Mouse (Mus musculus) left cerebral cortex, adult 18-20 months (tissue): ENCODE data around the gene Slc25a13. TPM values are rescaled to one million over a fixed set of nuclear protein-coding genes. Genes with fewer than 3 reads are reported as not detected.
A peak's percentile ranks its signal among the peaks of the same experiment; 100 is the strongest.

Experiments used
- DNase-seq, 2 experiments: peaks; one replicate each; pipeline ENCODE4 v3.0.0; 2021 to 2022; ENCODE audit warnings: low spot score in 2 of 2, mixed read lengths in 1 of 2
- total RNA-seq, 2 experiments: library from RNA; stranded (reverse); gene quantifications; 2 replicates each; pipeline ENCODE4 v1.2.3; 2021

The Slc25a13 gene
- total RNA-seq, 2 experiments from 2014 or later = 2.2 to 2.9 TPM

DNA sequence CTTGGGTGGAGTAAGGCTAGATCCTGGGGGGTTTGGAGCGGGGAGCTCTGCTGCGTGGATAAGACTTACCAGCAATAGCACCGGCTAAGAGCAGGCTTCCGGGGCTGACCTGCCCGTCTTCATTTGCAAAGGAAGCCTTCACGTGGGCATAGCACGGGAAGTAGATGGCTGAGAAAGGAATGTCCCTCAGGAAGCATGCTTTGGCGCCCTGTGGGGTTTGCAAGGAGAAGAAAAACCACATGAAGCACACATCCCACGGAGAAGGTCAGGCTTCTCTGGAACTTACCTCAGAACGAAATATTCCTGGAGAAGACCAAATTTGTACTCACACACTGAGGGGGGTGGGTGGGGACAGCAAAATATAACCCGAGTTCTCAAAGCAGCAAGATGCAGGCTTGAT, 164.3 kb downstream of the Slc25a13 start:
- DNase-seq = no peak

DNA sequence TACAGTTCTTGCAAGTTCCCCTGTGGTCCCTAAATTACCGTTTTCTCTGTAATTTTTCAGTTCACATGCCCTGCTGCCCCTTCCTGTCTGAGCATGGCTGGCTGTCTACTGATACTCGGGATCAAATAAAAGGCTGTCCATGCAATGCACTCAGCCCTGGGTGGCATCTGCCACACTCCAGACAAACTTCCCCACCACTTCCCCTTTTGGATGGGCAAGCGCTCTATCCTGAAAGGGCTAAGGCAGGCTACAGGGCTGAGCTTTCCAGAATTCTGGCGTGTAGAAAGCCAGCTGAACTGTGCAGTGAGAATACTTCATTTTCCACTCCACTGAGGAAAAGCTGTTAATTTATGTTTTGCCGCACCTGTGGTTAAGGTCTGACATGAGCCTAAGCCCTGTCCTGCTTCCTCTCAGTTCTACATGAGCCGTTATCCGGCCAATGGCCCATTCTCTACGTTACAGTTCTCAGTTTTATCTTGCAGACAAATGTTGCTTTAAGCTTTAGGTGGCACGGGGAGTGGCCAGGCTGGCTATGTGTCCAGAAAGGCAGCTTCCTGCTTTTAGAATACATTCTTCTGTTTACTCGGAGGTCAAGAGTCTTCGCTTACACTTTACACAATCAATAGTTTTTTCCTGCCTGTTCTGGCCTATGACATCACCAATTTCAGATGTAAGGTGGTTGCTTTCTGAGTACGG, 170.1 kb downstream of the Slc25a13 start:
- no peak for DNase-seq

DNA sequence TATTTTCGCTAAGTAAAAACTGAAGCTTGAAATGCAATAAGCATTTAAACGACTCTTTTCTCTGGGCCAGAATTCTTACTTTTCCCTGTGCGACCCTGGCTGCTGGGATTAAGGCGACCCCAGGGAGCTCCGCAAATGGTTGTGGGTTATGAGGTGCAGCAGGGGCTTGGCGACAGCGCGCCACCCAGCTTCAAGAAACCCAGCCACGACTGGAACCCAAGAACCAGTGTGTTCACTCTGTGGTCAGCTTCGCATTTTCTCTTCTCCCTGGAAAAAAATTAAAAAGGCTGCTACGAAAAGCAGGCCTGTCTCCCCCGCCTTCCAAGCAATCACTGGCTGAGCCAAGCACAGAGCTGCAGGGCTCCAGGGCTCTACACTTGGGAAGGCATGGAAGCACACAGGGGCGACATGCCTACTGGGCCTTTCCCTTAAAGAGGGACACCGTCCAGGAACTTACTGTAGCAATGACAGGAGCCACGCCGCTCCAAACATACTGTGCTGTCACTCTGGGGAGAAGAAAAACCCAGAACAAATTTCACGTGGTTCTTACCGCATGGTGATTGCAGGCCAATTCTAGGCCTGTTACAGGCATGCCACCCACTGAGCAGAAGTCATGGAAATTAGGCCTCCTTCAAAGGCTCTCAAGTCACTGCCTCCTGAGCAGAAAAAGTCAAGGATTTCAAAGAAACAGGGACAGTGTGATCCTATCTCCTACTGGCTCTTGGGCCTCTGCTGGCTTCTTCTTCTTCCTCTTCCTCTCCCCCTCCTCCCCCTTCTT, 178.0 kb downstream of the Slc25a13 start:
- no peak for DNase-seq

DNA sequence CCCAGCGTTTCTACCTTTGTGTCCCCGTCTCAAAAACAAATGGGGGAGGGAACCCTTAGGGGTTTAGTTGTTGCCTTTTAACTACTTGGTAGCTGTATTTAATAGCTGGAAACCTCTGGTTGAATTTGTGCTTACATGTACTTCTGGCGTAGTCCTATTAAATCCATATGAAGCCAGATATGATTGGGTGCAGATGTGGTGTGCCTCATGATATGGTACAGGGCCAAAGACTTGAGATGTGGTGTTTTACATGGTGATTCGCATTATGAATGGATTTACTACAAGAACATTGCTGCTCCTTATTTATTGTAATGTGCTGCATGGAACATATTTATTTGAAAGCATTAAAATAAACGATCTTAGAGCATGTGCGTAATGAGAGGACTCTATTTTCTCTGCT, 189.3 kb downstream of the Slc25a13 start:
- no peak for DNase-seq

DNA sequence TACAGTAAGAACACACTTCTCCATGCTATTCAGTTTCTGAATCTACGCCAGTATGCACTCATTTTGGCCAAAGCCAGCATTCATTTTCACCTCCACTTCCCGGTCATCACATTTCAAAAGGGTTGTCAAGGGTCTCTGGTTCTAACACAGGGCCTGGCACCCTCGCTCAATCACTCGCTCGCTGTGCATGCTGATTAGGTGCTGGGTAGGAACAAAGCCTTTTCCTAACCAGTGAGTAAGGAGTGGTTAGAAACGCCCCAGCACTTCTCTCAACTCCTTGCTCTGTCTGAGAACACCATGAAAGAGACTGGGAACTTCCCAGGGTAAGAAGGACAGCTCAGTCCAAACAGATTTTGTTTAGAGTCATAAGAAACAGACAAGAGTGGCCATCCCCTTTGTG, 193.0 kb downstream of the Slc25a13 start:
- no peak for DNase-seq

DNA sequence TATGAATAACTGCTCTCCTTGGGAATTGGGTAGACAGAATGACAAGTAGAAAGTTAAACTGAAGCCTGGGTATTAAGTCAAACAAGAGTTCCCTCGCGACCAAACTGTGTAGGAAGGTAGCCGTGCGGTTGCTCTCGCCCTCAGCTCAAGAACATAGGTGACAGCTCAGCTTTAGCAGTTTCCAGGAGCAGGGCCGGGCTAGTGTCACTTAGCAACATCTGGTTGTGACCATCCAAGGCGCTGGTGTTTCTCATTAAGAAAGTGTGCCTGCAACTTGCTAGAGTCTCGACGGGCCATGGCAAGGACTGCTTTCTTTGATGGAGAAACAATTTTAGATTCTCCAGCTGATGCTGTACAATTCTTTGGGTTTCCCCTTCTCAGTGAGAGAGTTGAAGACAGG, 200.0 kb downstream of the Slc25a13 start:
- DNase-seq = no peak

DNA sequence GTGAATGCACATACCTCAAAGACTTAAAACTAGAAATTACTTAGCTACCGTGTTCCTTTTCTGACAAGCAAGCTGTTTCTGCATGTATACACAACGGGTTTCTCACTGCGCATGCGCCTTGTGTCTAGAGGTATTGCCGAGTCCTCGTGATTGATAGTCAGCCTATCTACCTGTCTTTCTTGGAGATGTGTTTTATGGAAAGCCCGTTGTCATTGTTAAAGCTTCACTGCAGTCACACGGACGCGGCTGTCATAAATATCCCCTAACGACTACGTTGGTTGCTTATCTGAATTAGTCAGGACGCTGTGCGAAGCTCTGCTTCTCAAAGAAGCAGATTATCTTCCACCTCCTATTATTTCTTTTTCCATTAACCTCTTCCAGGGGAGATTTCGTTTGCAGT, 201.4 kb downstream of the Slc25a13 start:
- no peak for DNase-seq

DNA sequence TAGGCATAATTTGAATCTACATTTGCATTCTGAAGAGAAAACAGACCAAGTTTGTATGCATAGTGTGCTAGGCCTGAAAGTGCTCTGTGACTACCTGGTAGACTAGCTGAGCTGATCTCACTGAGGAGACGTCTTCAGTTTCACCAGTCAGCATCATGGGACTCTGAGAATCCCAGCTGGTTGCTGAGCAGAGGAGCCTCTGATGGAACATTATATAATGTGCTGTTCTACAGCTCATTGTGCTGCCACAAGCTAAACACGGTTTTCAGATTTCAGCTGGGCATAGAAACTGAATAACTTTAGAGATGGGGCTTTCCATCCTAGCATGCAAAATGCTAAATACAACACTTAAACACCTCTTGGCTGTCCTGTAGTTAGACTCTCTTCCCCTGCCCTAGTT, 205.6 kb downstream of the Slc25a13 start:
- no peak for DNase-seq

DNA sequence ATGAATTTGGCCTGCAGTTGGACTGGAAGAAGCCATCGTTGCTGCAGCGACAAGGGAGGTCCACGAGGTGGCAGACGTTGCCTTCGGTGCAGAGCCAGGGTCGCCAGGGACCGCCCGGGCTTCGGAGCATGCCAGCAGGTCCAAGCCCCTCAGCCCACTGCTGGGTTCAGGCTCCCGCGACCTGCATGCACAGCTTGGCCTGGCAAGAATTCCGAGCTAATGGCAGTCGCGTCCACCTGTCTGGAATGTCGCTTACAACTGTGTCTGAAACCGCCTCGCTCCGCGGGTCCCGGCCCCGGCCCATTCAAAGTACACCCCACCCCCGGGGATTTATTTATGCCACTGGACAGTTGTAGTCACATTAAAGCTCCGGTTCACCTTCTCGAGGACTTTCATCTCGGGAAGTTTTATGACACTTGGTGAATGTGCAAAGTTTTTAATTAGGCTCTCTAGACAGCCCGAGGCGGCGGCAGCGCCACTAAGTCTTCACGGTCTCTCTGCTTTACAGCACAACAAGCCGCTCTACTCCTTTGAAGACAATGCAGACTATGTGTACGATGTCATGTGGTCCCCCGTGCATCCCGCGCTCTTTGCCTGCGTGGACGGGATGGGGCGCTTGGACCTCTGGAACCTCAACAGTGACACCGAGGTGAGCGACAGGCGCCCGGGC, 211.1 kb downstream of the Slc25a13 start:
- DNase-seq = peak; percentile 73 to 77

DNA sequence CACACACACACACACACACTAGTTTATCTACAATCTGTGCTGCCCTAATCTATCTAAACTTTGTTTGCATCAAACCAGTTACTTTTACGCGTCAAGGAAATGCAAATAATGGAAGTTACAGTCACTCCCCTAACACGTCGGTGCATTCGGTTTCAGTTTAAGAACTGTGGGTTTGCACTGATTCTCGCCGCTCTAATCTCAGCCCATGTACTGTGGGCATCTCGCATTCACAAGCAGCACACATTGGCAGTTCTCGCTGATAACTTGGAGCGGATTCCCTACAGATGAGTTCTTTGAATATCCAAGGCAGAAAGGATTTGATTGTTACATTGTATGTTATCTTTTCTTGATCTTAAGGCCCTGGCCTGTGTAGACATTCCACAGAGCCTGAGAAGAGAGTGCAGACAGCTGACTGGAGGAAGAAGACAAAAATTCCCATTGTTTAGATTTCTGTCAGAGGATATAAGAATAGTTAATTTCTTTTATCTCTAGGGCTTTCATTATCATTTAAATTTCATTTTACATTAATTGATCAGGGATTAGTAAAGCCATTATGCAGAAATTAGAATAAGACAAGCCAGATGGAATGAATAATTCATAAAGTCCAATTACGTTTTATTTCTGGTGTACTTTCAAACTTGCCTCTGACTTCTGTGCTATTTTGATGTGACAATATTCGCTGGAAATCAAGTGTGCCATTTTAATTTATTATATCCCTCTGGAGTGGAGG, 212.1 kb downstream of the Slc25a13 start:
- DNase-seq = no peak

DNA sequence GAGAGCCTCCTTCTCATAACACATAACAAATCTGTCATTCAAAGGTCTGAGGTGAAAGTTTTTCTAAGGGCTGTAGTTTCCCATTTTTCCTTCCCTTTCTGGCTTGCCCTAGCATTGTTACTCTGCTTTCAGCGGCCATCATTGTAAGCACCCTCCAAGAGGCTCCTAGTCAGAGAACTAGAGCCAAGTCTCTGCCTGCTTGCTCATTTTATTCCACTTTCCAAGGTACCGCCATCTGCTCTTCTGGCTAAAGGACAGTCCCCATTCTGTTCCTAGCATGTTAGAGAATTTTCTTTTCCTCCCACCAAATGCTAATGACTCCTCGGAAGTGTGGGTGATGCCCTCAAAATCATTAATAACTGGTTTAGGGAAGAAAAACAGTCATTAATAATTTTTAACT, 214.9 kb downstream of the Slc25a13 start:
- no peak for DNase-seq

DNA sequence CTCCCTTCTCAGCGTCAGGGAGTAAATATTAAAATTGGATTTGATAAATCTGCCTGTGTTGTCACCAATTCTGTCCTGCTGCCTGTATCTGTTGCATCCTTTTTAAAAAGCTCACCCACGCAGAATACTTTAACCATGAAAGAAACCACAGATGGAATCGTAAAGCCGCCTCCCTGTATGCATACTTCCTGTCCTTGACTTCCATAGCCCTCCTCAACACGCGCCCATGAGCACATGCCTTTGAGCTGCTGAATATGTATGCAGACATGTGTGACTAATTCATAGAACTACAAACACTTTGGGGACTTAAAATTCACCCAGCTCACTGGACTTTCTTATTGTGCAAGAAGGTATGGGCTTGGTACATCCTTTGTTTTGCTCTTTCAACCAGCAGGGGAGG, 219.4 kb downstream of the Slc25a13 start:
- no peak for DNase-seq

DNA sequence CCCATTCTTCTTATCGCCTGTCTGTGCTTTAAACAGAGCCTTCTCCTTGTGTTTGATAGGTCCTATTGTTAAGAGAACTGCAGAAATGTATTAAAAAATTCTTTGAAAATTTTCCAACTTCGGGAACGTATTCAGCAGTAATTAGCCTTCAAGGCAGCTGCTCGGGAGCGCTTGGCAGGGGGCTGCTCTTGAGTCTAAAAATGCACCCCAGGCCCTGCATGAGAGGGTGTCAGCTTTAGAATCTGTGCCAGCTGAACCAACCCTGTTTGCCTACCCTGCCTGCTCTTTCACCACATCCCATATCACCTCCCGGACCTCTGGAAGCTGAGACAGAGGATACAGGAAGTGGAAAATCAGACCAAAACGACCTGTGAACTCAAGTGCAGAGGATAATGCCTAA, 223.9 kb downstream of the Slc25a13 start:
- no peak for DNase-seq

DNA sequence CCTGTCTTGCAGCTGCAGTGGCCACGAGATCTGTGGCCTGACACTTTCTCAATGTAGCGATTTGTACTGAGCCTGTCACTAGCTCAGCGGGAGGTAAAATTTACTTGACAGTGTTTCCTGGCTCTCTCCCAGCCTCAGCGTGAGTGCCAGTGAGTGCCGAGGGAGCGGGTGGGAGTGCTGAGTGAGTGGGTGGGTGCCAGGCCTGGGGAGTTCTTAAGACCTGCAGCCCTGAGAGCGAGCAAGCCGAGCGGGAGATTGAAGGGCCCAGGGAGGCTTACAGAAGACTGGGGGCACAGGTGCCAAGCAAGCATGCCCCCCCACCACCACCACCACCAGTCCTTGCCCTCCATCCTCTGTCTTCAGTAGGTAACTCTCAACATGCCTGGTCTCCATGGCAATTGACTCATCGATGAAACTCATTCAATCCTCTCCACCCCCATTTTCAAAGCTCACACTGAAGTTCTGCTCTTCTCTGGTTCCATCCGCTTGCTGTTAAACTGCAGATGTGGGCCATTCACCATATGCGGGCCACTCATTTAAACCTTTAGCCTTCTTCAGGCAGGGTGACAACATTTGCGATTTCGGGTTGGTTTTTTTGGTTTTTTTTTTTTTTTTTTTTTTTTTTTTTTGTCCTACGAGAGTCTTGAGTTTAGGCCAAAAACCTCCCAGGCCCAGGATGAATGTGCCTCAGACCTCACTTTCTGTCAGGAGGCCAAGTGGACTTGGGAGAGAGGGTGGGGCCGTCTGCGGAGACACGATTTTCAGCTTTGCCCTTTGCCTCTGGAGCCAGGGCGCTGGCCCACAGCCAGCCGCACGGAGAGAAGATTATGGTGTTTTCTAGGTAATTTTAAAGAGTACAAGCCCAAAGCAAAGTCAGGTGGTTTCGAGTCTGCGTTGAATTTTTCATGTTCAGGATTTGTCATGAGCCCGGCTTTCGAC, 224.9 kb downstream of the Slc25a13 start:
- peak; percentile 65 to 73 for DNase-seq

DNA sequence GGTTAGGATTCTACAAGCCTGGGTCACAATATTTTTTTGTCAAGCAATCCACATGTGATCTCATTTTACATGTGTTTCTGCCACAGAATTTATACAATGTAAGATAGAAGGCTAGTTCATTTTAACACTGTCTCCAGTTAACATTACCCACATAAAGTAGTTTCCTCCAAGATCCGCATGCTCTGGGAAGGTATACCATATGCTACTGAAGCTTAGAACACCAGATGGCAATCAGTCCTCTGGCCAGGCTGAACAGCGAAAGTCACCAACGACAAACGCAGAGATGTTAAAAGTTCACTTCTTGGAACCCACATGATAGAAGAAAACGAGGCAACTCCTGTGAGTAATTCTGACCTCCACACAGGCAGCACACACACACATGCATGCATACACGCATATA, 225.7 kb downstream of the Slc25a13 start:
- DNase-seq = no peak
